Mouse (Mus musculus) hindbrain, embryonic 14.5 days (tissue): ENCODE data around the gene Cemip2. TPM values are rescaled to one million over a fixed set of nuclear protein-coding genes. Genes with fewer than 3 reads are reported as not detected.

ENCODE experiments used
- ATAC-seq: fragments of 200-750 bp; cut with Nextera tagmentation; 2 replicates; pipeline ENCODE4 v1.8.0; 2017; ENCODE audit warnings: moderate number of reproducible peaks, mild to moderate bottlenecking, moderate TSS enrichment, moderate library complexity; ENCODE audit not compliant: low FRiP score
- DNase-seq: peaks from one replicate; pipeline ENCODE4 v3.0.0-alpha.2; 2015; ENCODE audit warnings: low spot score
- H3K27ac ChIP-seq: fragments of 300-500 bp; sonication (generic); 2 replicates; pipeline ENCODE4 v1.5.1; 2014; ENCODE audit warnings: mild to moderate bottlenecking, moderate library complexity
- H3K27me3 ChIP-seq: fragments of 300-500 bp; sonication (generic); 2 replicates; pipeline ENCODE4 v1.6.1; 2014; ENCODE audit warnings: mild to moderate bottlenecking, low read length, mixed read lengths; ENCODE audit not compliant: control insufficient read depth, insufficient read depth
- H3K36me3 ChIP-seq: fragments of 300-500 bp; sonication (generic); replicated peaks from 2 replicates; pipeline ENCODE4 v1.6.1; 2014; ENCODE audit not compliant: control insufficient read depth, insufficient read depth
- H3K4me1 ChIP-seq: fragments of 300-500 bp; sonication (generic); replicated peaks from 2 replicates; pipeline ENCODE4 v1.6.1; 2014; ENCODE audit warnings: antibody characterized with exemption, low read length, mixed read lengths; ENCODE audit not compliant: control insufficient read depth, insufficient read depth
- H3K4me2 ChIP-seq: fragments of 300-500 bp; sonication (generic); replicated peaks from 2 replicates; pipeline ENCODE4 v1.6.1; 2014; ENCODE audit warnings: mild to moderate bottlenecking, moderate library complexity
- H3K4me3 ChIP-seq: fragments of 300-500 bp; sonication (generic); replicated peaks from 2 replicates; pipeline ENCODE4 v1.5.1; 2014; ENCODE audit warnings: mild to moderate bottlenecking, low read length
- H3K9ac ChIP-seq: fragments of 300-500 bp; sonication (generic); 2 replicates; pipeline ENCODE4 v1.6.1; 2014
- H3K9me3 ChIP-seq: fragments of 300-500 bp; sonication (generic); 2 replicates; pipeline ENCODE4 v1.6.1; 2016; ENCODE audit warnings: low read length; ENCODE audit not compliant: control insufficient read depth
- WGBS: fragments of 180-500 bp; shearing (Covaris S2); extraction: QIAGEN DNeasy Blood & Tissue Kit; methylation state at CpG from one replicate; pipeline ENCODE4 v1.1.7; 2014; 5-methylcytosine and 5-hydroxymethylcytosine counted together
- polyA plus RNA-seq: library from polyadenylated mRNA; unstranded; fragments of >200 nt; fragmentation: Nextera tagmentation; extraction: Ambion mirVana; gene quantifications from 2 replicates; pipeline ENCODE4 v1.2.1, GENCODE M21; 2014

Cemip2 gene
- polyA plus RNA-seq, 1 experiment from 2014 or later = 26.8 TPM

DNA sequence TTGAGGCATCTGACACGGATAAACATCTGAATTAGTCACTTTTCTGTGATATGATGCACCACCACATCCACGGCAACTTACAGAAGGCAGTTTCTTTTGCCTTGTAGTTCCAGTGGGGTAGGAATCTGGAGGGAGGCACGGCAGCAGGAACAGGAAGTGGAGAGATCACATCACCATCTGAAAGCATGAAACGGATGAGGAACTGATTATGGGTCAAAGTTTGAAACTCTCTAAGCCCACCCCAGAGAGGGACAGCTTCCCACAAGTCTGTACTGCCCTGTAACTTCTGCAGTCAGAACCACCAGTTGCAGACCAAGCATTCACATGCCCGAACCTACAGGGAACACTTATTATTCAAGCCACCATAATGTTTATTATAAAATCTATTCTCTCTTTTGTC, 117.4 kb downstream of the Cemip2 start:
- Histone ChIP-seq H3K4me1 (no peaks in the 10 kb centered on the region), H3K4me2 (no peak overlapping the region), H3K27ac (no peak overlapping the region), H3K9ac (no peak overlapping the region), H3K9me3 (no peaks in the 10 kb centered on the region), H3K36me3 (no peaks in the 10 kb centered on the region), H3K4me3 (no peak overlapping the region), H3K27me3 (no peaks in the 10 kb centered on the region)
- ATAC-seq = no peak
- 91% methylated on average over 5 of the region's 5 CpGs for WGBS
- no peak for DNase-seq

GRCm38 (mm10) chr19:21897122-21897827, 119.1 kb downstream of the Cemip2 start:
- no peak overlapping the region for H3K27ac ChIP-seq
- ATAC-seq (no peak), DNase-seq (no peak)
- no peaks in the 10 kb centered on the region for H3K36me3 ChIP-seq
- no peak overlapping the region for H3K4me3 ChIP-seq
- WGBS = 86% methylated on average over 7 of the region's 7 CpGs
- no peaks in the 10 kb centered on the region for H3K9me3 ChIP-seq
- no peaks in the 10 kb centered on the region for H3K4me1 ChIP-seq
- H3K4me2 ChIP-seq = no peak overlapping the region
- no peak overlapping the region for H3K9ac ChIP-seq
- H3K27me3 ChIP-seq = no peaks in the 10 kb centered on the region

GRCm38 (mm10) chr19:21898015-21898939, 120.1 kb downstream of the Cemip2 start:
- no peaks in the 10 kb centered on the region for H3K27me3 ChIP-seq
- H3K27ac ChIP-seq = no peak overlapping the region
- H3K36me3 ChIP-seq = no peaks in the 10 kb centered on the region
- no peak overlapping the region for H3K4me2 ChIP-seq
- ATAC-seq (no peak), DNase-seq (no peak)
- H3K4me3 ChIP-seq = no peak overlapping the region
- H3K9me3 ChIP-seq = no peaks in the 10 kb centered on the region
- no peak overlapping the region for H3K9ac ChIP-seq
- no peaks in the 10 kb centered on the region for H3K4me1 ChIP-seq
- WGBS = 79% methylated on average over 12 of the region's 12 CpGs

Other genes with a start within 250 kb of the Cemip2 start
- 54.2 and 63.9 TPM in 2 replicates for gene 1110059E24Rik, start 125.4 kb upstream of the Cemip2 start, polyA plus RNA-seq
- 50.8 and 63.1 TPM in 2 replicates for gene Abhd17b, start 125.2 kb upstream of the Cemip2 start, polyA plus RNA-seq